Comparison of ENCODE assay signal across 19 mouse cellular contexts in the genomic region with DNA sequence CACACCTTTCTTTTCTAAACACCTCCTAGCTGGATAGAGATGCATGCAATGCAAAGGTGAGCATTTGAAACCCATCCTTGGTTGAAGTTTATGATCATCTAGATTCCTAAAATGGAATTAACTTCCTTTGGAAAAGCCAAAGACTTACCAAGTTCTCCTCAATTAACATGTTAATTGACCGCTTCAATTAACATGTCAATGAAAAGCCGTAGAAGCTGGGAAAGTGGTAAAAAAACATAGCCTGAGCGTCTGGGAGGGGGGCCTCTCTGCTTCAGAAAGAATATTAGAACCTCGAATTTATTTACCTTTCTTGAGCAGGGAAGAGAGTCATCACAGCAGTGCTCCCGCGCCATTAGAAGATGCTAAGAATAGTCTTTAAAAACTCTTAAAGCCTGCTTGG.
A peak's percentile ranks its signal among the peaks of the same experiment; 100 is the strongest.
DNase-seq lines count a peak whose midpoint lies in the region; ATAC-seq and TF ChIP-seq lines count a peak whose summit lies in the region.
"Had no signal": no experiment of that assay in that cellular context is flagged by ENCODE, and none has a peak within 500 bp of the region (broad histone marks: within the 10 kb centered on the region; RNA-seq: fewer than 3 reads in every experiment).

No protein-coding gene starts in this region.

- H3K9ac ChIP-seq in forebrain, embryonic 12.5 days: no peak overlapping the region
- H3K9ac ChIP-seq in forebrain, postnatal 0 days: no peak overlapping the region
- H3K9ac ChIP-seq in ES-E14 (ENCODE audit: insufficient read depth, low read depth, low read length, poor library complexity, severe bottlenecking): no peak overlapping the region
- no peak overlapping the region for H3K9ac ChIP-seq in forebrain, embryonic 14.5 days (ENCODE audit: low read length)
- no peak overlapping the region for H3K9ac ChIP-seq in limb, embryonic 14.5 days (ENCODE audit: low read depth, low read length, severe bottlenecking)
- H3K9ac ChIP-seq: intestine, embryonic 15.5 days; liver, embryonic 12.5 days; midbrain, embryonic 15.5 days had no signal

- peaks cover 31% of the 10 kb centered on the region for H3K4me1 ChIP-seq in forebrain, embryonic 12.5 days
- 0 out of 2 replicates have a peak, but pooled peaks cover 14% of the 10 kb centered on the region for H3K4me1 ChIP-seq in forebrain, postnatal 0 days (ENCODE audit: insufficient read depth)
- peaks cover 0 to 15% of the 10 kb centered on the region in 2 experiments; a peak in 2 of 4 replicates for H3K4me1 ChIP-seq in ES-E14 (ENCODE audit: control insufficient read depth in 2 of 2, insufficient read depth in 2 of 2, low read length in 2 of 2, poor library complexity in 1 of 2)
- peaks cover 26% of the 10 kb centered on the region for H3K4me1 ChIP-seq in forebrain, embryonic 14.5 days (ENCODE audit: control insufficient read depth, insufficient read depth, low read length)
- peaks cover 18% of the 10 kb centered on the region for H3K4me1 ChIP-seq in limb, embryonic 14.5 days (ENCODE audit: control insufficient read depth, insufficient read depth, low read length)
- H3K4me1 ChIP-seq: liver, embryonic 12.5 days had no signal

- H3K9me3 ChIP-seq in forebrain, embryonic 12.5 days: no peaks in the 10 kb centered on the region
- no peaks in the 10 kb centered on the region for H3K9me3 ChIP-seq in forebrain, postnatal 0 days (ENCODE audit: low read length)
- no peaks in the 10 kb centered on the region for H3K9me3 ChIP-seq in ES-E14 (ENCODE audit: control insufficient read depth, insufficient read depth, low read depth, low read length)
- H3K9me3 ChIP-seq in forebrain, embryonic 14.5 days (replicated peaks; ENCODE audit: control insufficient read depth, low read length): no peaks in the 10 kb centered on the region
- H3K9me3 ChIP-seq in limb, embryonic 14.5 days (ENCODE audit: control insufficient read depth, low read length): no peaks in the 10 kb centered on the region
- H3K9me3 ChIP-seq: intestine, embryonic 15.5 days; liver, embryonic 12.5 days; midbrain, embryonic 15.5 days had no signal

- H3K27me3 ChIP-seq in forebrain, embryonic 12.5 days: no peaks in the 10 kb centered on the region
- H3K27me3 ChIP-seq in forebrain, postnatal 0 days (ENCODE audit: insufficient read depth, low read length): no peaks in the 10 kb centered on the region
- H3K27me3 ChIP-seq in forebrain, embryonic 14.5 days (replicated peaks; ENCODE audit: control insufficient read depth, insufficient read depth, low read length): no peaks in the 10 kb centered on the region
- H3K27me3 ChIP-seq in limb, embryonic 14.5 days (ENCODE audit: control insufficient read depth, insufficient read depth, low read length): no peaks in the 10 kb centered on the region
- H3K27me3 ChIP-seq: intestine, embryonic 15.5 days; midbrain, embryonic 15.5 days had no signal

- in situ Hi-C loops in ES-E14 (cut with MboI; ENCODE audit: low sequenced_read_pairs in 2 of 2, unreplicated experiment in 2 of 2): no loop called here

- no peak for TF ChIP-seq CTCF in forebrain, postnatal 0 days (IDR thresholded peaks at IDR 0.05; ENCODE audit: low read depth)

- WGBS in forebrain, embryonic 12.5 days: 16% methylated on average over 6 of the region's 6 CpGs
- WGBS in forebrain, postnatal 0 days: 12% methylated on average over 6 of the region's 6 CpGs
- WGBS in forebrain, embryonic 14.5 days: 6% methylated on average over 6 of the region's 6 CpGs
- 20% methylated on average over 6 of the region's 6 CpGs for WGBS in limb, embryonic 14.5 days

- no peak overlapping the region for H3K4me3 ChIP-seq in forebrain, embryonic 12.5 days (replicated peaks)
- H3K4me3 ChIP-seq in forebrain, postnatal 0 days (ENCODE audit: low read depth, low read length): no peak overlapping the region
- no peak overlapping the region for H3K4me3 ChIP-seq in ES-E14 (ENCODE audit: insufficient read depth in 1 of 2, low read depth in 1 of 2, low read length in 2 of 2, poor library complexity in 1 of 2, severe bottlenecking in 1 of 2)
- H3K4me3 ChIP-seq in forebrain, embryonic 14.5 days (ENCODE audit: low read depth, low read length): no peak overlapping the region
- no peak overlapping the region for H3K4me3 ChIP-seq in limb, embryonic 14.5 days (replicated peaks; ENCODE audit: low read length)
- H3K4me3 ChIP-seq: erythroblast, embryonic 14.5 days; intestine, embryonic 15.5 days; liver, embryonic 12.5 days; midbrain, embryonic 15.5 days had no signal

- H3K27ac ChIP-seq in forebrain, embryonic 12.5 days: 0 out of 2 replicates have a peak overlapping the region, but pooled peaks have one; percentile 31
- no peak overlapping the region for H3K27ac ChIP-seq in forebrain, postnatal 0 days (ENCODE audit: low read depth, low read length)
- no peak overlapping the region for H3K27ac ChIP-seq in ES-E14 (ENCODE audit: insufficient read depth, low read depth, low read length, poor library complexity, severe bottlenecking)
- H3K27ac ChIP-seq in forebrain, embryonic 14.5 days (ENCODE audit: low read depth, low read length): no peak overlapping the region
- H3K27ac ChIP-seq in limb, embryonic 14.5 days (replicated peaks; ENCODE audit: low read depth, low read length): peak overlapping the region; percentile 65; the same call in 1 of the 2 replicates
- H3K27ac ChIP-seq: intestine, embryonic 15.5 days; liver, embryonic 12.5 days; midbrain, embryonic 15.5 days had no signal

- no peak for ATAC-seq in forebrain, embryonic 12.5 days (ENCODE audit: low FRiP score)
- ATAC-seq in forebrain, postnatal 0 days: no peak
- ATAC-seq in forebrain, embryonic 14.5 days: 0 out of 2 replicates have a peak, but pooled peaks have one; percentile 16
- no peak for ATAC-seq in limb, embryonic 14.5 days (ENCODE audit: low FRiP score, low read depth)
- ATAC-seq: CD4-positive, CD25-positive, alpha-beta regulatory T cell, adult 4 months; liver, embryonic 12.5 days had no signal

- H3K4me2 ChIP-seq in forebrain, embryonic 12.5 days: peak overlapping the region; percentile 13; the same call in 1 of the 2 replicates
- H3K4me2 ChIP-seq in forebrain, postnatal 0 days (ENCODE audit: low read depth): no peak overlapping the region
- no peak overlapping the region for H3K4me2 ChIP-seq in forebrain, embryonic 14.5 days (ENCODE audit: low read length)
- peak overlapping the region; percentile 20; the same call in 1 of the 2 replicates for H3K4me2 ChIP-seq in limb, embryonic 14.5 days (replicated peaks; ENCODE audit: low read depth, low read length, severe bottlenecking)
- H3K4me2 ChIP-seq: intestine, embryonic 15.5 days; liver, embryonic 12.5 days; midbrain, embryonic 15.5 days had no signal

- TF ChIP-seq POLR2A in limb, embryonic 14.5 days (IDR thresholded peaks at IDR 0.05; ENCODE audit: borderline replicate concordance, extremely low read depth, insufficient read depth, insufficient read length): no peak

- H3K36me3 ChIP-seq in forebrain, embryonic 12.5 days (replicated peaks): no peaks in the 10 kb centered on the region
- H3K36me3 ChIP-seq in forebrain, postnatal 0 days (ENCODE audit: insufficient read depth): no peaks in the 10 kb centered on the region
- H3K36me3 ChIP-seq in ES-E14 (ENCODE audit: control insufficient read depth, insufficient read depth, low read length, poor library complexity, severe bottlenecking): no peaks in the 10 kb centered on the region
- no peaks in the 10 kb centered on the region for H3K36me3 ChIP-seq in forebrain, embryonic 14.5 days (ENCODE audit: control insufficient read depth, insufficient read depth, low read length)
- no peaks in the 10 kb centered on the region for H3K36me3 ChIP-seq in limb, embryonic 14.5 days (ENCODE audit: control insufficient read depth, insufficient read depth, low read length)
- H3K36me3 ChIP-seq: intestine, embryonic 15.5 days; liver, embryonic 12.5 days; midbrain, embryonic 15.5 days had no signal

- no peak for DNase-seq in forebrain, postnatal 0 days
- no peak for DNase-seq in ES-E14 (ENCODE audit: low read depth, low spot score)
- no peak for DNase-seq in forebrain, embryonic 14.5 days (ENCODE audit: low spot score)
- no peak for DNase-seq in limb, embryonic 14.5 days (ENCODE audit: low spot score)
- DNase-seq in kidney, postnatal 14 days: no peak
- DNase-seq in thymus, postnatal 36 days: no peak
- DNase-seq: cerebellum, adult 8-10 months; gastrocnemius, postnatal 10 days; heart, adult 11 months; kidney, adult 9 months; lung, adult 2 months; lung, postnatal 36 days; right cerebral cortex, adult 18-20 months had no signal

TF ChIP-seq in ES-E14, 5 proteins besides CTCF, POLR2A, EP300 and RAD21:
- TF ChIP-seq ZC3H11A (IDR thresholded peaks at IDR 0.05; ENCODE audit: borderline replicate concordance, low read depth, low read length): no peak
- peak; percentile 60; the same call in 1 of the 2 replicates for TF ChIP-seq ZNF384 (IDR thresholded peaks at IDR 0.05; ENCODE audit: low read depth, low read length)

Comparison
In these comparisons a context has a peak if more than half of its experiments do, and no peak if none do; other contexts are left out.
1. H3K27ac ChIP-seq: peak in forebrain, embryonic 12.5 days (single experiment) and limb, embryonic 14.5 days (single experiment); none in forebrain, postnatal 0 days (single experiment), ES-E14 (single experiment) and forebrain, embryonic 14.5 days (single experiment).
2. H3K4me2 ChIP-seq: peak in forebrain, embryonic 12.5 days (single experiment) and limb, embryonic 14.5 days (single experiment); none in forebrain, postnatal 0 days (single experiment) and forebrain, embryonic 14.5 days (single experiment).